Comparison of ENCODE assay signal across 8 mouse cellular contexts in the genomic region with DNA sequence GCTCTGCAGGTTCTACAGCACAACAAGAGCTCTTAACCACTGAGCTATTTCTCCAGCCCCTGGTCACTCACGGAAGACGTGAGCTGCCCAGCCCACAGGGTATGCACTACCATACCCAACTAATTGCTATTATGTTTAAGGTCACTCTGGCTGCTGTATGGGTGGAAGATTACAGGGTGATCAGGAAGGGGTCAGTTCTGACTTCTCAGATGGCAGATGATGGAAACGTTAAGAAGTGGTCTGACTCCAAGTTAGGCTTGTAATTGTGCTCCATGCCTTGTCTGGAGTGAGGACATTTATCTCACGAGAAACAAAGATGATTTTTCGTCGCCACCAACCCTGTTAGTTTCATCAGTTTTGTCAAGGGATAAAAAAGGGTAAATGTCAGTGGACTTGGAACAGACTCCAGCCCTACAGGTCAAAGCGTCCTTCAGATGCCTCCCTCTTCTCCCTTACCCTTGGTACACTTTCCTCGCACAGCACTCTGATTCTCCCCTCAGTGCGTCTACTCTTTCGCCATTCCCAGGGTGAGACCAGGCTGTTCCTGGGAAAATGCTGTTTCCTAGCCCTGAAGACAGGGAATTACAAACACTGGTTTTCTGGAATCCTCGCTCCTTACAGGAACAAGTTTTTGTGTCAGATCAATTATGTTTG. TPM values are rescaled to one million over a fixed set of nuclear protein-coding genes. Genes with fewer than 3 reads are reported as not detected.
DNase-seq lines count a peak whose midpoint lies in the region; ATAC-seq and TF ChIP-seq lines count a peak whose summit lies in the region.

No protein-coding gene starts in this region.

- TF ChIP-seq CTCF in gastrocnemius, adult 2 months (IDR thresholded peaks at IDR 0.05), result no peak
- TF ChIP-seq CTCF in E14TG2a.4 (conservative IDR thresholded peaks at IDR 0.05; ENCODE audit: low read length), result no peak

- H3K4me3 ChIP-seq in gastrocnemius, adult 2 months, result peak overlapping the region; percentile 78
- peak overlapping the region; percentile 80 for H3K4me3 ChIP-seq in E14TG2a.4 (replicated peaks; ENCODE audit: low read length)
- peak overlapping the region; percentile 64 for H3K4me3 ChIP-seq in forebrain, embryonic 12.5 days (replicated peaks)
- peak overlapping the region; percentile 75 for H3K4me3 ChIP-seq in liver, embryonic 12.5 days

- no peak for DNase-seq in gastrocnemius, adult 2 months
- no peak for DNase-seq in gastrocnemius, postnatal 10 days
- no peak for DNase-seq in B cell, adult 2 months
- DNase-seq in thymus, postnatal 36 days, result no peak
- no peak for DNase-seq in testis, postnatal 14 days (ENCODE audit: low spot score)

- whole genome bisulfite sequencing in forebrain, embryonic 12.5 days, result 17% methylated on average over 11 of the region's 11 CpGs
- WGBS in liver, embryonic 12.5 days (ENCODE audit: insufficient replicate concordance), result 22% methylated on average over 11 of the region's 11 CpGs

- intact Hi-C loops in gastrocnemius, adult 2 months (cut with DNase I), result loop anchor here (5.0 kb wide), 2 partner anchors 62 to 137 kb away; a partner anchor contains a TSS

- H3K27ac ChIP-seq in gastrocnemius, adult 2 months, result peak overlapping the region; percentile 86
- peak overlapping the region; percentile 50; the same call in 1 of the 2 replicates for H3K27ac ChIP-seq in forebrain, embryonic 12.5 days
- H3K27ac ChIP-seq in liver, embryonic 12.5 days, result peak overlapping the region; percentile 75

- H3K4me2 ChIP-seq in forebrain, embryonic 12.5 days, result peak overlapping the region; percentile 70
- H3K4me2 ChIP-seq in liver, embryonic 12.5 days, result peak overlapping the region; percentile 82

- no peaks in the 10 kb centered on the region for H3K9me3 ChIP-seq in E14TG2a.4 (ENCODE audit: low read length)
- H3K9me3 ChIP-seq in forebrain, embryonic 12.5 days, result no peaks in the 10 kb centered on the region
- no peaks in the 10 kb centered on the region for H3K9me3 ChIP-seq in liver, embryonic 12.5 days (replicated peaks)

- ATAC-seq in forebrain, embryonic 12.5 days (ENCODE audit: low FRiP score), result no peak
- no peak for ATAC-seq in liver, embryonic 12.5 days

- peaks cover 3% of the 10 kb centered on the region; the same call in 1 of the 2 replicates for H3K27me3 ChIP-seq in E14TG2a.4 (ENCODE audit: insufficient read depth, low read length)
- no peaks in the 10 kb centered on the region for H3K27me3 ChIP-seq in forebrain, embryonic 12.5 days
- no peaks in the 10 kb centered on the region for H3K27me3 ChIP-seq in liver, embryonic 12.5 days (replicated peaks)

- H3K9ac ChIP-seq in forebrain, embryonic 12.5 days, result peak overlapping the region; percentile 65; the same call in 1 of the 2 replicates
- peak overlapping the region; percentile 76 for H3K9ac ChIP-seq in liver, embryonic 12.5 days

- H3K36me3 ChIP-seq in E14TG2a.4 (ENCODE audit: insufficient read depth, low read length), result peaks cover 11% of the 10 kb centered on the region
- peaks cover 7% of the 10 kb centered on the region; the same call in 1 of the 2 replicates for H3K36me3 ChIP-seq in forebrain, embryonic 12.5 days (replicated peaks)
- H3K36me3 ChIP-seq in liver, embryonic 12.5 days, result peaks cover 9% of the 10 kb centered on the region; the same call in 1 of the 2 replicates

- H3K4me1 ChIP-seq in E14TG2a.4 (replicated peaks; ENCODE audit: low read depth, low read length), result peaks cover 13% of the 10 kb centered on the region
- H3K4me1 ChIP-seq in forebrain, embryonic 12.5 days, result peaks cover 13% of the 10 kb centered on the region
- H3K4me1 ChIP-seq in liver, embryonic 12.5 days, result peaks cover 26% of the 10 kb centered on the region

RNA-seq across cellular contexts. Expression of a gene that starts 0.6 kb away (rescaled TPM):
- total RNA-seq in gastrocnemius, adult 2 months (2021), result 10 to 100 TPM; 11.7 to 12.3 TPM
- total RNA-seq in gastrocnemius, postnatal 10 days (2021), result 10 to 100 TPM; 15.5 to 16.4 TPM
- 18.1 and 18.9 TPM in 2 replicates for polyA plus RNA-seq in forebrain, embryonic 12.5 days (2016; fragmentation: Nextera tagmentation; extraction: Ambion mirVana)
- polyA plus RNA-seq in liver, embryonic 12.5 days (2016; fragmentation: Nextera tagmentation; extraction: Ambion mirVana), result 64.6 and 65.7 TPM in 2 replicates
